In genomic region chr7:81100341-81100740, GRCm38 (mm10) we compare ENCODE assay signal across 25 mouse cellular contexts. TPM values are rescaled to one million over a fixed set of nuclear protein-coding genes. Genes with fewer than 3 reads are reported as not detected.
"Had no signal": no experiment of that assay in that cellular context is flagged by ENCODE, and none has a peak within 500 bp of the region (broad histone marks: within the 10 kb centered on the region; RNA-seq: fewer than 3 reads in every experiment).

No protein-coding gene starts in this region.

- H3K4me1 ChIP-seq: heart, embryonic 12.5 days; hindbrain, embryonic 10.5 days; hindbrain, embryonic 12.5 days; kidney, embryonic 15.5 days; limb, embryonic 12.5 days had no signal

- H3K27ac ChIP-seq: heart, embryonic 10.5 days; hindbrain, embryonic 10.5 days; hindbrain, embryonic 12.5 days; hindbrain, embryonic 14.5 days; hindbrain, postnatal 0 days; kidney, embryonic 15.5 days; kidney, postnatal 0 days; layer of hippocampus, adult 2 months; left cerebral cortex, adult 2 months; limb, embryonic 10.5 days; limb, embryonic 12.5 days had no signal

- H3K4me2 ChIP-seq: heart, embryonic 12.5 days; hindbrain, embryonic 12.5 days; hindbrain, embryonic 14.5 days; kidney, embryonic 15.5 days; limb, embryonic 12.5 days; liver, embryonic 11.5 days had no signal

- ATAC-seq: hindbrain, postnatal 0 days; intestine, embryonic 16.5 days had no signal

- DNase-seq: gastrocnemius, postnatal 10 days; gastrocnemius, postnatal 25 days; heart, adult 18-20 months; heart, postnatal 10 days; heart, postnatal 4 days; kidney, adult 11 months; kidney, adult 2 months; kidney, adult 9 months; kidney, postnatal 25 days; kidney, postnatal 4 days; liver had no signal

- H3K9me3 ChIP-seq: heart, embryonic 10.5 days; heart, embryonic 12.5 days; hindbrain, embryonic 10.5 days; hindbrain, embryonic 12.5 days; kidney, embryonic 15.5 days; limb, embryonic 10.5 days; limb, embryonic 12.5 days had no signal

- H3K36me3 ChIP-seq: hindbrain, embryonic 10.5 days; hindbrain, embryonic 12.5 days; kidney, embryonic 15.5 days; limb, embryonic 10.5 days; limb, embryonic 12.5 days had no signal

- H3K27me3 ChIP-seq: heart, embryonic 12.5 days; hindbrain, embryonic 12.5 days; kidney, embryonic 15.5 days; limb, embryonic 12.5 days had no signal

- H3K9ac ChIP-seq: heart, embryonic 12.5 days; hindbrain, embryonic 12.5 days; hindbrain, embryonic 14.5 days; kidney, embryonic 15.5 days; limb, embryonic 12.5 days had no signal

- H3K4me3 ChIP-seq: heart, embryonic 10.5 days; heart, embryonic 12.5 days; hindbrain, embryonic 10.5 days; hindbrain, embryonic 12.5 days; kidney, embryonic 15.5 days; layer of hippocampus, adult 2 months; left cerebral cortex, adult 2 months; limb, embryonic 10.5 days; limb, embryonic 12.5 days had no signal

RNA-seq across cellular contexts. Expression of gene Slc28a1, which starts 14.3 kb away (rescaled TPM):
- polyA plus RNA-seq: hindbrain, embryonic 10.5 days; hindbrain, embryonic 12.5 days; hindbrain, embryonic 14.5 days; limb, embryonic 10.5 days; limb, embryonic 12.5 days had no signal
